ENCODE assay signal across 10 mouse cellular contexts in the genomic region with DNA sequence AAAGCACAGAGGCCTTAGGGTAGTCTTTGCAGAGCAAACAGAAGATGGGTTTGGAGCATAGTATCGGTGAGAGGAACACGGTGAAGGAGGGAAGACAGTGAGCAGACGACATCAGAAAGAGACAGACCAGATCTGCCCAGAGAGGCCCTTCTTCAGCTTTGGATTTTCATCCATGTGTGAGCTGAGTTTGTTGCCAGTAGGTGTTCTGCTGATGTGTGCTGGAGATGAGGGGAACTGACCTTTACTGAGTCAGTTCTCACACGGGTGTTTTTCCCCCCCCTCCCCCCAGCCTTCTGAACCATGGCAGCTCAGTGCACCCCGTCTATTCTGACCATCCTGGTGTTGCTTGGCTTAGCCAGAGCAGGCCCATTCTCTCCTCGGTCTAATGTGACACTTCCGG. TPM values are rescaled to one million over a fixed set of nuclear protein-coding genes. Genes with fewer than 3 reads are reported as not detected.
DNase-seq lines count a peak whose midpoint lies in the region; ATAC-seq lines count a peak whose summit lies in the region.
"Had no signal": no experiment of that assay in that cellular context is flagged by ENCODE, and none has a peak within 500 bp of the region (broad histone marks: within the 10 kb centered on the region; RNA-seq: fewer than 3 reads in every experiment).

A gene (plus strand): TSS at position 301 of the 400 bp plus-strand sequence.

- H3K9ac ChIP-seq in forebrain, embryonic 11.5 days (ENCODE audit: low read length): no peak within 1 kb of the TSS; the same call in 1 of the 2 replicates
- H3K9ac ChIP-seq in midbrain, embryonic 15.5 days: peak within 1 kb of the TSS; percentile 33; the same call in 1 of the 2 replicates

- WGBS in forebrain, embryonic 11.5 days: 65% methylated on average over 7 of the region's 7 CpGs
- 68% methylated on average over 7 of the region's 7 CpGs for WGBS in midbrain, embryonic 15.5 days

- H3K9me3 ChIP-seq in forebrain, embryonic 11.5 days (ENCODE audit: control insufficient read depth, low read length): no peaks in the 10 kb centered on the region; the same call in 1 of the 2 replicates
- H3K9me3 ChIP-seq in midbrain, embryonic 15.5 days: no peaks in the 10 kb centered on the region

- peaks cover 9% of the 10 kb centered on the region for H3K4me1 ChIP-seq in forebrain, embryonic 11.5 days (replicated peaks; ENCODE audit: control insufficient read depth, insufficient read depth, low read length)
- peaks cover 18% of the 10 kb centered on the region for H3K4me1 ChIP-seq in midbrain, embryonic 15.5 days

- peak within 1 kb of the TSS; percentile 31 for H3K4me3 ChIP-seq in forebrain, embryonic 11.5 days (ENCODE audit: low read depth, low read length)
- H3K4me3 ChIP-seq in midbrain, embryonic 15.5 days: peak within 1 kb of the TSS; percentile 35
- H3K4me3 ChIP-seq: erythroblast, embryonic 14.5 days had no signal

- DNase-seq in layer of hippocampus, adult 18-20 months (ENCODE audit: low spot score in 2 of 2): no peak
- no peak for DNase-seq in layer of hippocampus, adult 9-10 months (ENCODE audit: low spot score)
- peak; percentile 46 for DNase-seq in forebrain, embryonic 11.5 days (ENCODE audit: low spot score)
- no peak for DNase-seq in heart, postnatal 36 days
- no peak for DNase-seq in right cerebral cortex, postnatal 14 days
- no peak for DNase-seq in kidney, postnatal 25 days
- no peak for DNase-seq in testis, postnatal 14 days (ENCODE audit: low spot score)
- DNase-seq: thymus, adult 2 months had no signal

- H3K27ac ChIP-seq in forebrain, embryonic 11.5 days (ENCODE audit: low read depth, low read length): no peak within 1 kb of the TSS
- H3K27ac ChIP-seq in midbrain, embryonic 15.5 days: no peak within 1 kb of the TSS

- peaks cover 40% of the 10 kb centered on the region for H3K27me3 ChIP-seq in forebrain, embryonic 11.5 days (ENCODE audit: control insufficient read depth, insufficient read depth, low read length)
- H3K27me3 ChIP-seq in midbrain, embryonic 15.5 days (replicated peaks): peaks cover 50% of the 10 kb centered on the region

- H3K36me3 ChIP-seq in forebrain, embryonic 11.5 days (ENCODE audit: control insufficient read depth, insufficient read depth, low read length): no peaks in the 10 kb centered on the region
- no peaks in the 10 kb centered on the region for H3K36me3 ChIP-seq in midbrain, embryonic 15.5 days (replicated peaks)

- peak within 1 kb of the TSS; percentile 67 for H3K4me2 ChIP-seq in forebrain, embryonic 11.5 days (ENCODE audit: low read depth, low read length, severe bottlenecking)
- H3K4me2 ChIP-seq in midbrain, embryonic 15.5 days: peak within 1 kb of the TSS; percentile 70

- intact Hi-C loops in heart, postnatal 36 days (cut with DNase I): no loop called here

- no peak for ATAC-seq in forebrain, embryonic 11.5 days (replicated peaks; ENCODE audit: low FRiP score)
- ATAC-seq in midbrain, embryonic 15.5 days (replicated peaks): no peak

RNA-seq across cellular contexts. Expression of the gene that starts here (rescaled TPM):
- 10 to 100 TPM; 12.1 to 12.3 TPM for total RNA-seq in layer of hippocampus, adult 18-20 months (2021)
- 0.03 TPM in 1 of 2 replicates, not detected in the other for polyA plus RNA-seq in forebrain, embryonic 11.5 days (2014; fragmentation: Nextera tagmentation; extraction: Ambion mirVana)
- 10 to 100 TPM; 35.6 to 39.7 TPM for total RNA-seq in heart, postnatal 36 days (2021)
- 0.18 and 0.24 TPM in 2 replicates for polyA plus RNA-seq in midbrain, embryonic 15.5 days (2015; fragmentation: Nextera tagmentation; extraction: Ambion mirVana)
- polyA plus RNA-seq: erythroblast, embryonic 14.5 days had no signal

Comparison
In these comparisons a context has a peak if more than half of its experiments do, and no peak if none do; other contexts are left out.
1. Peak in DNase-seq, H3K4me3 ChIP-seq and H3K4me2 ChIP-seq in forebrain, embryonic 11.5 days; RNA of the gene not detected or under 1 TPM.